Mouse (Mus musculus) bone marrow macrophage, adult 2 months (primary cell): ENCODE measurements around the gene Fcrl6. TPM values are rescaled to one million over a fixed set of nuclear protein-coding genes. Genes with fewer than 3 reads are reported as not detected.

ENCODE experiments used
- H3K27ac ChIP-seq: 2 replicates; pipeline ENCODE4 v1.5.1; 2012; ENCODE audit warnings: low read depth, low read length; ENCODE audit not compliant: insufficient read depth
- H3K4me1 ChIP-seq: 2 replicates; pipeline ENCODE4 v1.6.1; 2012; ENCODE audit warnings: low read length; ENCODE audit not compliant: control insufficient read depth, insufficient read depth
- H3K4me3 ChIP-seq: 2 replicates; pipeline ENCODE4 v1.5.1; 2012; ENCODE audit warnings: mild to moderate bottlenecking, low read length, moderate library complexity; ENCODE audit not compliant: insufficient read depth
- CTCF ChIP-seq: IDR thresholded peaks from 2 replicates; pipeline ENCODE4 v1.5.1; 2012; ENCODE audit warnings: low read depth, mild to moderate bottlenecking, low read length, moderate library complexity
- POLR2A ChIP-seq: IDR thresholded peaks from 2 replicates; pipeline ENCODE4 v1.6.1; 2012; ENCODE audit warnings: mild to moderate bottlenecking, low read depth, low read length, borderline replicate concordance
- polyA plus RNA-seq: library from polyadenylated mRNA; stranded (reverse); fragments of >200 nt; gene quantifications from 2 replicates; pipeline ENCODE4 v1.2.4, GENCODE M21; 2012; ENCODE audit not compliant: missing spikeins, insufficient read depth, insufficient read length

Fcrl6 gene
- polyA plus RNA-seq, 1 experiment = not detected

DNA sequence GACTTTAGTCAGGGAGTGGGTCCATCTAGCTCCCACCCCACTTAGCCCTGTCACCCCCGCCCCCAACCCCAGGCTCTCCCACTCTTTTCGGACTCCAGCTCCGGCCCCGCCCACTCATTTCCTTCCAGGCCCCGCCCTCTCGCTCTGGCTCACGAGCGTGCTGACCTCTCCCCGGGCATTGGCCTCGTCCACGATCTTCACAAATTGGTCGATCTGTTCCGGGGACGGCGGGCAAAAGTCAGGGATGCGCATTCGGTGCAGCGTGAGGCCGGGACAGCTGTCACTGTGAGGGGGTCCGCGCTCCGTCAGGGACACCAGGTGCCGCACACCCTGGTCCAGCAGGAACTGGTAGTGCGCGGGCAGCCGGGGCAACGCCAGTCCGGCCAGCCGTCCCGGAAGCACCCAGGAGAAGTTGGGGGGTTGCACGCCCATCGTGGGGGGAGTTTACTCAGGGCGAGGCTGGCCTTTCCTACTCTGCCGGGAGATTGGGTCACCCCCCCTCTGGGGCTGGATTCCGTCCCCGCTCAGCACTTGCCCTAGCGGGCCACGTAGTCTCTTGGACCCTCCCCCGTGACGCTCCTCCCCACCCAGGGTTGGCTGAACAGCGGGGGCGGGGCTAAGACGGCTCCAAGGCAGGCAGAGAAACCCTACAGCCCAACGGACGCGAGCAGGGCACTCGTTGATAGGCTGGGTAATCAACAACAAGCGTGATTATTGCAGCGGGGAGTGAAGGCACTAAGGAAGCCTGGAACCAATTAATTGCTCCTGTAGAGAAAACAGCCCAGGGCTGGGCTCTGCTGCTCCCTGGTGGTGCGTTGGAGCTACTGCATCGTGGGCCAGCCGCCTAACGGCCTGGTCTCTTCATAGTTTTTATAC, 30.3 kb upstream of the Fcrl6 start, which contains the start of gene Dusp23:
TSS of gene Dusp23 (minus strand) at position 512 of the 876 bp plus-strand sequence.
- peak within 1 kb of the TSS; percentile 92 for H3K27ac ChIP-seq
- peaks cover 11% of the 10 kb centered on the region for H3K4me1 ChIP-seq
- TF ChIP-seq POLR2A (no peak), CTCF (peak; percentile 89)
- H3K4me3 ChIP-seq = peak within 1 kb of the TSS; percentile 98

DNA sequence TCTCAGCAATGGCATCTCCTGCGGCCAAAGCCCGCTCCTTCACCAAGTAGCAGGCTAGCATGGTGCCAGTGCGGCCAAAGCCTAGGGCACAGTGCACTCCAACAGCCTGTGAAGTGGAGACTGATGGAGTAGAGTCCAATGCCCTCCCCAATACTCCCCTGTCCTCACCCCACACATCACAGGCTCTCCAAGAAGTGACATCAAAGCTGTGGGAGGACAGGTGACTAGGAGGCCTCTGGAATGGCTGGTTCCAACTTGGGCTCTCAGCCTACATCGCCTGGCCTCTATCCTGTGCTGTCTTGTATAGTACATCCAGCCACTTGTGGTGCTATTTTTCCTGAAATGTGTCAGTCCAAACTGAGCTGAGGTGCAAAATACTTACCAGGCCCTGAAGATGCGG, 29.4 kb upstream of the Fcrl6 start:
- Histone ChIP-seq H3K27ac (no peak overlapping the region), H3K4me3 (no peak overlapping the region)
- TF ChIP-seq POLR2A = no peak

DNA sequence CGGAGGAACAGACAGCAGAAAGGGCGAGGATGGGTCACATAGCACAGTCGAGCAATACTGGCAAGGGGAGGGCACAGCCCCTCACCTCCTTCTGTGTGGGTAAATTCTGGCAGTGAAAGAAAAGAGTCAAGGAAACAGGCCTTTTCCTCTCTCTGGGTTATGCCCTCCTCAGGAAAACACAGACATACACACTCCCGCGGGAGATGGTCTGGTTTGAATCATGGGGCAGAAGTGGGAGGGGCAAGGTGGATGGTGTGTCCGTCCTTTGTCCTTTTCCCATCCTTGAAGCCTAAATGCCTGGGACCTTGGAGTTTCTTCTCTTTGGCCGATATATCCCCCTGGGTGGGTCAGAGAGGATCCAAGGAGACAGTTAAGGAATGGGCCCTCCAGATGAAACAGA, 27.5 kb upstream of the Fcrl6 start:
- Histone ChIP-seq H3K4me3 (no peak overlapping the region), H3K4me1 (peaks cover 5% of the 10 kb centered on the region), H3K27ac (no peak overlapping the region)
- TF ChIP-seq CTCF = no peak
- no peak for TF ChIP-seq POLR2A

More for the DNA sequence above, 29.4 kb upstream of the Fcrl6 start:
- H3K4me1 ChIP-seq = peaks cover 11% of the 10 kb centered on the region

DNA sequence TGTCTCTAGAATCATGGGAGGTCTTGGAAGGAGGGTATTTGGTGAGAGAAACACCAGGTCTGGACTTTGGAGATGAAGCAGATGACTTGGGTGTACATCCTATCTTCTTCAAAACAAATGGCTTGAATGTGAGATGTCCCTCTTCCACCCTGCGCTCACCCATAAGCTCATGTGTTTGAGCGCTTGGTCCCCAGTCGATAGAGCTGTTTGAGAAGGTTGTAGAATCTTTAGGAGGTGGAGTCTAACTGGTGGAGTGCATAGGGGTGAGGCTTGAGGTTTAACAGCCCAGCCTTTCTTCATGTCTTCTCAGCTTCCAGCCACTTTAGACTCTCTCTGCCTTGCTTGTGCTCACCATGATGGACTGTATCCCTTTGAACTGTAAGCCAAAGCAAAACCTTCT, 24.0 kb upstream of the Fcrl6 start:
- Histone ChIP-seq H3K4me1 (no peaks in the 10 kb centered on the region), H3K4me3 (no peak overlapping the region), H3K27ac (no peak overlapping the region)
- TF ChIP-seq CTCF = no peak
- TF ChIP-seq POLR2A = no peak

DNA sequence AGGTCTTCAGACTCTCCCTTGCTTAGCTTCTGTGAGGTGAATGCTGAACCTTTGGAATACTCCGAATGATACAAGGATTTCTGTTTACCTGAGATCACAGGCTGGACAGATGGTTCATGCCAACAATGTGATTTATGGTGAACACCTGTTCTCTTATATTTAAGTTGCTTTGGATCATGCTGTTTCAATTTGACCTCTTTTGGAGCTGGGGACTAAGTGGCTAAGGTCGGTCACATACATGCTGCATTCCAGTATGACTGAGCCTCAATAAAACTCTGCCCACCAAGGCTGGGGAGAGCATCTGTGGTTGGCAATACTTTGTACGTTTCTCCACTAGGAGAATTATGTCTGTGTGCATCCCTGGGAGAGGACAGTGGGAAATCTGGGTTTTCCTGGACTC, 21.7 kb upstream of the Fcrl6 start:
- Histone ChIP-seq H3K27ac (no peak overlapping the region), H3K4me3 (no peak overlapping the region), H3K4me1 (no peaks in the 10 kb centered on the region)
- TF ChIP-seq CTCF (no peak), POLR2A (no peak)

DNA sequence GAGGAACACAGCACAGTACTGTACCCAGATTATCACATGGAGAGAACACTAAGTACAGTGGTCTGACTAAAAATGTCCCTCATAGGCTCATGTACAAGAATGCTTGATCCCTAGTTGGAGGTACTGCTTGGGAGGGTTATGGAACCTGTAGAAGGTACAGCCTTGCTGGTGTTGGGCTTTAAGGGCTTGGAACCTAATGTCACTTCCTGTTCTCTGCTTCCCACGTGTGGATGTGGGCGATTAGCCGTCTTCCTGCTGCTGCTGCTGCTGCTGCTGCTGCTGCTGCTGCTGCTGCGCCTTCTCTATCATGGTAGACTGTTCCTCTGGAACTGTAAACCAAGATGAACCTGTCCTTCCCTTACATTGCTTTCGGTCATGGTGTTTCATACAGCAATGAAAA, 21.2 kb upstream of the Fcrl6 start:
- TF ChIP-seq CTCF (no peak), POLR2A (no peak)

DNA sequence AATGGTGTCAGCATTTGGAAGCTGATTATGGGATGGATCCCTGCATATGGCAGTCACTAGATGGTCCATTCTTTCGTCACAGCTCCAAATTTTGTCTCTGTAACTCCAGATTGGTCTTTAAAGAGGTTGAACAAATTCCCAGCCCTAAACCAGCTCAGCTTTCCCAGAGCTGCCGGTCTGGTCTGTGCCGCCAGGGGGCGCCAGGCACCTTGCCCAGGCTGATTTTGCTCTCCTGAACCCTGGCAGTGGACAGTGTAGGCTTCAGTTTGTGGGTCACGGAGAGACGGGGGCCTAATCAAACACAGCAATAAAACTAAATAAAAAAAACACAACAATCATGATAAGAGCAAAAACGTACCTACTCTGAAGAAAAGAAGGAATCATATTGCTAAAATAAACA, 16.9 kb upstream of the Fcrl6 start:
- Histone ChIP-seq H3K4me1 (no peaks in the 10 kb centered on the region), H3K4me3 (no peak overlapping the region), H3K27ac (no peak overlapping the region)
- TF ChIP-seq CTCF (peak; percentile 90), POLR2A (no peak)

More for the DNA sequence above, 21.2 kb upstream of the Fcrl6 start:
- H3K4me3 ChIP-seq = no peak overlapping the region
- H3K4me1 ChIP-seq = no peaks in the 10 kb centered on the region
- H3K27ac ChIP-seq = no peak overlapping the region

DNA sequence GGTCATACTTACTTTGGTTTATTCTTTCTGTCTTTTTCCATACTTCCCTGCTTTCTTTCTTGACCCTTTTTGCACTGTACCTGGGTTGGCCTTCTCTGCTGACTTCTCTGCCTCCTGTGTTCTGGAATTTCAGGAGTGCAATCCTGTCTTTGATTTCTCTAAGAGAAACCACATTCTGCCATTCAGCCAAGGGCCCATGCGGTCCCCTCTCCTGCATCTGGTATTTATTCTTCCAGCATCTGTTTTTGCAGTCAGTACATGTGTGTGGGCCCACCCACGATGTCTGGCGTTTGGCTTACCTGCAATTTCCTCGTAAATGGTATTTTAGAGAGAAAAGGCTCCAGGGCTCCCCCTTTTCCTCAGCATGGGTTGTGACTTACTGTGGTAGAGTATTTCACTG, 15.8 kb upstream of the Fcrl6 start:
- Histone ChIP-seq H3K4me3 (no peak overlapping the region), H3K4me1 (no peaks in the 10 kb centered on the region), H3K27ac (no peak overlapping the region)
- TF ChIP-seq CTCF (no peak), POLR2A (no peak)

DNA sequence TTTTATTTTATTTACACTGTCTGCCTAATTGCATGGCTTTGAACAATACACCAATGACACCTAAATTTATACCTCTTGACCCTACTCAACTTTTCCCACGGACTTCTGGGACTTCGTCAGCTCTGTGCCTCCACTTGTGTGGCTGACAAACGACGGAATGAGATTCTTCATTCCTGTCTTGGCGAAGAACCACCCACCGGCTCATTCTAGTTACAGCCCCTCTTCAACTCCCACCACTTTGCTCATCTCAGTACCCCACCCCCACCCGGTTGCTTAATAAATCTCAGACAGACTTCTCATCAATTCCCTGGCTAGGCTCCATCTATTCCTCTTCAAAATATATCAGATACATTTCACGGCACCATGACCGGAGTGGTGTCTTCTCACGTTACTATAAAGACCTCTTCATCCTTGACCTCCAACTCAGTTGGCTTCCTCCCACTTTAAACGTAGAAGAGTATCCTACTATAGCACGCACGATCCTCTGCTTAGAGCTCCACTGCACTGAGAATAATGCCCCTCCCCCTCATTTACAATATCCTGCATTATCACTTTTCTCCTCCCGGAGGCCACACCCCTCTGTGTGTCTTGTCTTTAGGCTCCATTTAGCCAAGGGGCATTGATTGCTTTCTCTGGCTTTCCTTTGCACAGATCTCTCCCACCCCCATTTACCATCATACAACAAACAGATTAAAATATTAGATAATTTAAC, 15.2 kb upstream of the Fcrl6 start:
- H3K4me1 ChIP-seq = no peaks in the 10 kb centered on the region
- TF ChIP-seq POLR2A = no peak
- TF ChIP-seq CTCF = no peak
- H3K4me3 ChIP-seq = no peak overlapping the region
- H3K27ac ChIP-seq = no peak overlapping the region

DNA sequence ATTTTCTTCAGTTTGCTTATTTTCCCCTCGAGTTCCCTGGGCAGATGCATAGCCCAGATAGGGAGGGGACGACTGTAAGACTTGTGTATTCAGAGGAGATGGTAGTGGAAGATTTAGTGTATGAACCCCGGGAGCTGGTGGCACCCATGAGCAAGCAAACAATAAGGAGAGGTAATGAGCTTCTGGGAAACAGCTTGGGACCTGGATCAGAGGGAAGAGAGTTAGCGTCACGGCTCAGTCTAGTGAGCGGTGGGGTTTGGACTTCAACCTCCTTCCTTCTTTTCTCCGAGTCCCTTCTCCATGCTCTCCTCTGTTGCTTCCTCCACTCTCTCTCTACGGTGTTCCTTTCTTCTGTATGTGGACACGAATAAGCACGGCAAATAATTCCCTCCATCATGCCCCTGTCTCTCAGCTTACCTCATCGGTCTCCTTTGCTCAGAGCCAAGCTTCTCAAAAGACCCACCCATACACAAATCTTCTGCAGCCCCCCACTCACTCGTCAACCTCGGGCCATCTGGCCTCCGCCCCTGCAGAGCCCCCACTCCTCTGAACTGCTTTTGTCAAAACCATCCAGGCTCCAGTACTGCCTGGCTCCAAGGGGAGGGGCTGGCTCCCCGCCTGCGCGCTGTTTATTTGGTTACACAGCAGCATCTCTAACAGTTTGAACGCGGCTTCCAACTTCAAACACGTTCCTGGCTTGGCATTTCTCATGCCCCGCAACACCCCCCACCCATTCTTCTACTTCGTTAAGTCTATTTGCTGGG, 14.4 kb upstream of the Fcrl6 start:
- H3K4me3 ChIP-seq = no peak overlapping the region
- no peaks in the 10 kb centered on the region for H3K4me1 ChIP-seq
- no peak overlapping the region for H3K27ac ChIP-seq
- TF ChIP-seq POLR2A = no peak
- no peak for TF ChIP-seq CTCF
